Mouse (Mus musculus) neural tube, embryonic 14.5 days (tissue): ENCODE results near the gene Pmpcb. TPM values are rescaled to one million over a fixed set of nuclear protein-coding genes. Genes with fewer than 3 reads are reported as not detected.
"Not testable (repeated sequence)": the region's sequence is repeated elsewhere in the genome, so short reads cannot be mapped to it uniquely, and the experiment has no call there.

ENCODE experiments used
- ATAC-seq: fragments of 200-750 bp; cut with Nextera tagmentation; 2 replicates; pipeline ENCODE4 v1.8.0; 2017; ENCODE audit warnings: low read depth, mild to moderate bottlenecking, moderate TSS enrichment, moderate library complexity
- H3K27ac ChIP-seq: fragments of 300-500 bp; sonication (generic); 2 replicates; pipeline ENCODE4 v1.5.1; 2014; ENCODE audit warnings: low read depth, mild to moderate bottlenecking, control low read depth, low read length, moderate library complexity, mixed read lengths
- H3K27me3 ChIP-seq: fragments of 300-500 bp; sonication (generic); 2 replicates; pipeline ENCODE4 v1.6.1; 2014; ENCODE audit warnings: low read length; ENCODE audit not compliant: control insufficient read depth, insufficient read depth
- H3K36me3 ChIP-seq: fragments of 300-500 bp; sonication (generic); 2 replicates; pipeline ENCODE4 v1.6.1; 2014; ENCODE audit warnings: low read length, mixed read lengths; ENCODE audit not compliant: control insufficient read depth, insufficient read depth
- H3K4me1 ChIP-seq: fragments of 300-500 bp; sonication (generic); 2 replicates; pipeline ENCODE4 v1.6.1; 2014; ENCODE audit warnings: low read length; ENCODE audit not compliant: control insufficient read depth, insufficient read depth
- H3K4me2 ChIP-seq: fragments of 300-500 bp; sonication (generic); 2 replicates; pipeline ENCODE4 v1.6.1; 2014; ENCODE audit warnings: mild to moderate bottlenecking, low read depth, low read length, control low read depth
- H3K4me3 ChIP-seq: fragments of 300-500 bp; sonication (generic); 2 replicates; pipeline ENCODE4 v1.5.1; 2014; ENCODE audit warnings: low read depth, low read length, control low read depth, mixed read lengths
- H3K9ac ChIP-seq: fragments of 300-500 bp; sonication (generic); replicated peaks from 2 replicates; pipeline ENCODE4 v1.6.1; 2014; ENCODE audit warnings: low read depth, mild to moderate bottlenecking, control low read depth, low read length, mixed read lengths
- H3K9me3 ChIP-seq: fragments of 300-500 bp; sonication (generic); 2 replicates; pipeline ENCODE4 v1.6.1; 2016; ENCODE audit warnings: low read length; ENCODE audit not compliant: control insufficient read depth
- WGBS: fragments of 180-500 bp; shearing (Covaris S2); extraction: QIAGEN DNeasy Blood & Tissue Kit; methylation state at CpG from one replicate; pipeline ENCODE4 v1.1.7; 2014; 5-methylcytosine and 5-hydroxymethylcytosine counted together
- polyA plus RNA-seq: library from polyadenylated mRNA; unstranded; fragments of >200 nt; fragmentation: Nextera tagmentation; extraction: Ambion mirVana; gene quantifications from 2 replicates; pipeline ENCODE4 v1.2.1, GENCODE M21; 2014

Gene Pmpcb
- polyA plus RNA-seq, 1 experiment from 2014 or later: 82.1 TPM

- H3K9ac ChIP-seq: peak overlapping the region; percentile 90
- H3K9me3 ChIP-seq: no peaks in the 10 kb centered on the region
- no peak for ATAC-seq
- WGBS: 48% methylated on average over 2 of the region's 2 CpGs
- peak overlapping the region; percentile 98 for H3K27ac ChIP-seq
- no peaks in the 10 kb centered on the region for H3K27me3 ChIP-seq
- H3K4me3 ChIP-seq: peak overlapping the region; percentile 61
- no peaks in the 10 kb centered on the region for H3K4me1 ChIP-seq
- H3K4me2 ChIP-seq: peak overlapping the region; percentile 54
- no peaks in the 10 kb centered on the region for H3K36me3 ChIP-seq
These were observed 35.0 kb upstream of the Pmpcb start for GRCm38 (mm10) chr5:21702009-21702364.

GRCm38 (mm10) chr5:21702873-21703475 is 34.0 kb upstream of the Pmpcb start:
- Histone ChIP-seq H3K4me2 (no peak overlapping the region), H3K36me3 (no peaks in the 10 kb centered on the region), H3K9me3 (no peaks in the 10 kb centered on the region), H3K9ac (no peak overlapping the region), H3K4me1 (no peaks in the 10 kb centered on the region), H3K4me3 (no peak overlapping the region), H3K27ac (no peak overlapping the region), H3K27me3 (no peaks in the 10 kb centered on the region)
- no peak for ATAC-seq
- 87% methylated on average over 6 of the region's 6 CpGs for WGBS

- ATAC-seq: no peak
- Histone ChIP-seq H3K9ac (no peak overlapping the region), H3K4me2 (no peak overlapping the region), H3K36me3 (no peaks in the 10 kb centered on the region), H3K4me1 (no peaks in the 10 kb centered on the region), H3K27ac (no peak overlapping the region), H3K27me3 (no peaks in the 10 kb centered on the region), H3K9me3 (no peaks in the 10 kb centered on the region), H3K4me3 (no peak overlapping the region)
- WGBS: 81% methylated on average over 3 of the region's 3 CpGs
These were observed 33.2 kb upstream of the Pmpcb start for GRCm38 (mm10) chr5:21703708-21704107.

- ATAC-seq: no peak
- H3K9me3 ChIP-seq: no peaks in the 10 kb centered on the region
- 97% methylated on average over 4 of the region's 4 CpGs for WGBS
- no peak overlapping the region for H3K4me2 ChIP-seq
- H3K36me3 ChIP-seq: no peaks in the 10 kb centered on the region
- H3K4me1 ChIP-seq: no peaks in the 10 kb centered on the region
- no peak overlapping the region for H3K27ac ChIP-seq
- H3K27me3 ChIP-seq: no peaks in the 10 kb centered on the region
- no peak overlapping the region for H3K9ac ChIP-seq
- no peak overlapping the region for H3K4me3 ChIP-seq
These were observed 30.4 kb upstream of the Pmpcb start for GRCm38 (mm10) chr5:21706546-21706945.

- H3K4me1 ChIP-seq, H3K9ac ChIP-seq, H3K4me2 ChIP-seq, H3K4me3 ChIP-seq, ATAC-seq, H3K9me3 ChIP-seq, H3K36me3 ChIP-seq, H3K27me3 ChIP-seq, H3K27ac ChIP-seq: not testable (repeated sequence)
- WGBS: 93% methylated on average over 8 of the region's 8 CpGs
These were observed 28.9 kb upstream of the Pmpcb start for GRCm38 (mm10) chr5:21708011-21708410.

GRCm38 (mm10) chr5:21712127-21712715 is 24.7 kb upstream of the Pmpcb start:
- WGBS: 42% methylated on average over 13 of the region's 13 CpGs
- no peaks in the 10 kb centered on the region for H3K9me3 ChIP-seq
- ATAC-seq: peak; percentile 51; the same call in 1 of the 2 replicates
- no peaks in the 10 kb centered on the region for H3K27me3 ChIP-seq
- H3K4me2 ChIP-seq: no peak overlapping the region
- no peak overlapping the region for H3K4me3 ChIP-seq
- no peaks in the 10 kb centered on the region for H3K36me3 ChIP-seq
- H3K9ac ChIP-seq: no peak overlapping the region
- no peaks in the 10 kb centered on the region for H3K4me1 ChIP-seq
- H3K27ac ChIP-seq: no peak overlapping the region

GRCm38 (mm10) chr5:21714447-21714846 is 22.5 kb upstream of the Pmpcb start:
- Histone ChIP-seq H3K4me3 (no peak overlapping the region), H3K9me3 (no peaks in the 10 kb centered on the region), H3K36me3 (no peaks in the 10 kb centered on the region), H3K4me1 (no peaks in the 10 kb centered on the region), H3K27me3 (no peaks in the 10 kb centered on the region), H3K9ac (no peak overlapping the region), H3K4me2 (no peak overlapping the region), H3K27ac (no peak overlapping the region)
- no peak for ATAC-seq
- 91% methylated on average over 4 of the region's 4 CpGs for WGBS

GRCm38 (mm10) chr5:21717165-21717715 is 19.7 kb upstream of the Pmpcb start:
- Histone ChIP-seq H3K4me3 (no peak overlapping the region), H3K27ac (no peak overlapping the region), H3K4me2 (no peak overlapping the region), H3K4me1 (no peaks in the 10 kb centered on the region), H3K27me3 (no peaks in the 10 kb centered on the region), H3K36me3 (no peaks in the 10 kb centered on the region), H3K9me3 (no peaks in the 10 kb centered on the region), H3K9ac (no peak overlapping the region)
- ATAC-seq: no peak
- 89% methylated on average over 10 of the region's 10 CpGs for WGBS

GRCm38 (mm10) chr5:21718546-21718945 is 18.4 kb upstream of the Pmpcb start:
- Histone ChIP-seq H3K36me3 (no peaks in the 10 kb centered on the region), H3K4me2 (no peak overlapping the region), H3K9me3 (no peaks in the 10 kb centered on the region), H3K4me3 (no peak overlapping the region), H3K27me3 (no peaks in the 10 kb centered on the region), H3K9ac (no peak overlapping the region), H3K27ac (no peak overlapping the region), H3K4me1 (no peaks in the 10 kb centered on the region)
- no peak for ATAC-seq
- WGBS: 67% methylated on average over 5 of the region's 5 CpGs
